ENCODE assay signal across 8 mouse cellular contexts in genomic region chr8:124066325-124067058, GRCm38 (mm10). TPM values are rescaled to one million over a fixed set of nuclear protein-coding genes. Genes with fewer than 3 reads are reported as not detected.
DNase-seq lines count a peak whose midpoint lies in the region; ATAC-seq and TF ChIP-seq lines count a peak whose summit lies in the region.

No protein-coding gene starts in this region.

- 0 out of 2 replicates have a peak, but pooled peaks cover 4% of the 10 kb centered on the region for H3K4me1 ChIP-seq in kidney, embryonic 16.5 days (ENCODE audit: insufficient read depth, low read length)
- H3K4me1 ChIP-seq in heart, embryonic 13.5 days, result peaks cover 32% of the 10 kb centered on the region
- no peaks in the 10 kb centered on the region for H3K4me1 ChIP-seq in lung, postnatal 0 days (ENCODE audit: insufficient read depth, low read depth, low read length)
- no peaks in the 10 kb centered on the region for H3K4me1 ChIP-seq in liver, embryonic 12.5 days

- TF ChIP-seq EP300 in lung, postnatal 0 days (IDR thresholded peaks at IDR 0.05), result no peak

- TF ChIP-seq CTCF in lung, postnatal 0 days (IDR thresholded peaks at IDR 0.05), result peak; percentile 37; the same call in 1 of the 2 replicates

- H3K36me3 ChIP-seq in kidney, embryonic 16.5 days (ENCODE audit: insufficient read depth, low read length), result no peaks in the 10 kb centered on the region
- H3K36me3 ChIP-seq in heart, embryonic 13.5 days, result no peaks in the 10 kb centered on the region
- H3K36me3 ChIP-seq in lung, postnatal 0 days (ENCODE audit: insufficient read depth, low read length), result no peaks in the 10 kb centered on the region
- H3K36me3 ChIP-seq in liver, embryonic 12.5 days, result no peaks in the 10 kb centered on the region

- no peaks in the 10 kb centered on the region for H3K27me3 ChIP-seq in kidney, embryonic 16.5 days (ENCODE audit: insufficient read depth, low read length)
- peaks cover 9% of the 10 kb centered on the region for H3K27me3 ChIP-seq in heart, embryonic 13.5 days (replicated peaks)
- H3K27me3 ChIP-seq in lung, postnatal 0 days (replicated peaks; ENCODE audit: insufficient read depth, low read length), result no peaks in the 10 kb centered on the region
- 0 out of 2 replicates have a peak, but pooled peaks cover 5% of the 10 kb centered on the region for H3K27me3 ChIP-seq in liver, embryonic 12.5 days (replicated peaks)

- H3K4me2 ChIP-seq in kidney, embryonic 16.5 days (replicated peaks; ENCODE audit: low read depth, low read length), result no peak overlapping the region
- no peak overlapping the region for H3K4me2 ChIP-seq in heart, embryonic 13.5 days
- no peak overlapping the region for H3K4me2 ChIP-seq in lung, postnatal 0 days (replicated peaks; ENCODE audit: low read depth, low read length)
- no peak overlapping the region for H3K4me2 ChIP-seq in liver, embryonic 12.5 days

- no peak overlapping the region for H3K4me3 ChIP-seq in kidney, embryonic 16.5 days (ENCODE audit: low read length)
- H3K4me3 ChIP-seq in heart, embryonic 13.5 days, result no peak overlapping the region
- H3K4me3 ChIP-seq in lung, postnatal 0 days (ENCODE audit: low read depth, low read length), result no peak overlapping the region
- no peak overlapping the region for H3K4me3 ChIP-seq in liver, embryonic 12.5 days

- no peak overlapping the region for H3K9ac ChIP-seq in kidney, embryonic 16.5 days (replicated peaks; ENCODE audit: low read length)
- no peak overlapping the region for H3K9ac ChIP-seq in heart, embryonic 13.5 days
- H3K9ac ChIP-seq in lung, postnatal 0 days (replicated peaks; ENCODE audit: low read depth), result no peak overlapping the region
- H3K9ac ChIP-seq in liver, embryonic 12.5 days, result no peak overlapping the region

- 47% methylated on average over 4 of the region's 4 CpGs for WGBS in kidney, embryonic 16.5 days
- WGBS in heart, embryonic 13.5 days, result 45% methylated on average over 4 of the region's 4 CpGs
- 37% methylated on average over 4 of the region's 4 CpGs for WGBS in lung, postnatal 0 days
- 44% methylated on average over 4 of the region's 4 CpGs for WGBS in liver, embryonic 12.5 days (ENCODE audit: insufficient replicate concordance)

- no peak for DNase-seq in kidney, adult 11 months
- DNase-seq in lung, postnatal 0 days (ENCODE audit: low spot score), result peak; percentile 63
- DNase-seq in thymus, postnatal 4 days, result peak; percentile 56
- DNase-seq in frontal cortex, postnatal 36 days (ENCODE audit: low spot score in 2 of 2), result no peak
- DNase-seq in cerebellum, adult 11 months, result no peak

- H3K9me3 ChIP-seq in kidney, embryonic 16.5 days (ENCODE audit: low read length), result no peaks in the 10 kb centered on the region
- no peaks in the 10 kb centered on the region for H3K9me3 ChIP-seq in heart, embryonic 13.5 days
- H3K9me3 ChIP-seq in lung, postnatal 0 days (ENCODE audit: low read length), result no peaks in the 10 kb centered on the region
- no peaks in the 10 kb centered on the region for H3K9me3 ChIP-seq in liver, embryonic 12.5 days (replicated peaks)

- peak; percentile 35; the same call in 1 of the 2 replicates for ATAC-seq in kidney, embryonic 16.5 days (ENCODE audit: low FRiP score, low TSS enrichment)
- no peak; the same call in 1 of the 2 replicates for ATAC-seq in heart, embryonic 13.5 days (ENCODE audit: extremely low read depth, insufficient number of reproducible peaks, low FRiP score, low TSS enrichment)
- ATAC-seq in lung, postnatal 0 days, result peak; percentile 80
- ATAC-seq in liver, embryonic 12.5 days, result no peak

- H3K27ac ChIP-seq in kidney, embryonic 16.5 days (ENCODE audit: low read length), result no peak overlapping the region
- H3K27ac ChIP-seq in heart, embryonic 13.5 days (replicated peaks), result peak overlapping the region; percentile 47; the same call in 1 of the 2 replicates
- no peak overlapping the region for H3K27ac ChIP-seq in lung, postnatal 0 days (ENCODE audit: low read length)
- H3K27ac ChIP-seq in liver, embryonic 12.5 days, result no peak overlapping the region

RNA-seq across cellular contexts. Expression of gene Urb2, which starts 45.2 kb away (rescaled TPM):
- 4.7 and 6.3 TPM in 2 replicates for polyA plus RNA-seq in kidney, embryonic 16.5 days (2015; fragmentation: Nextera tagmentation; extraction: Ambion mirVana)
- 2.6 and 3.3 TPM in 2 replicates for polyA plus RNA-seq in heart, embryonic 13.5 days (2015; fragmentation: Nextera tagmentation; extraction: Ambion mirVana)
- 0.88 and 1.1 TPM in 2 replicates for polyA plus RNA-seq in lung, postnatal 0 days (2015; fragmentation: Nextera tagmentation; extraction: Ambion mirVana)
- polyA plus RNA-seq in liver, embryonic 12.5 days (2016; fragmentation: Nextera tagmentation; extraction: Ambion mirVana), result 5.9 and 7.2 TPM in 2 replicates

RNA-seq across cellular contexts. Expression of gene Taf5l, which starts 45.3 kb away (rescaled TPM):
- 38.4 and 41.1 TPM in 2 replicates for polyA plus RNA-seq in kidney, embryonic 16.5 days (2015; fragmentation: Nextera tagmentation; extraction: Ambion mirVana)
- polyA plus RNA-seq in heart, embryonic 13.5 days (2015; fragmentation: Nextera tagmentation; extraction: Ambion mirVana), result 24.9 and 25.7 TPM in 2 replicates
- polyA plus RNA-seq in lung, postnatal 0 days (2015; fragmentation: Nextera tagmentation; extraction: Ambion mirVana), result 17.8 and 18.6 TPM in 2 replicates
- 47.2 and 48.0 TPM in 2 replicates for polyA plus RNA-seq in liver, embryonic 12.5 days (2016; fragmentation: Nextera tagmentation; extraction: Ambion mirVana)

Comparison
In these comparisons a context has a peak if more than half of its experiments do, and no peak if none do; other contexts are left out.
1. ATAC-seq: peak in kidney, embryonic 16.5 days (single experiment) and lung, postnatal 0 days (single experiment); none in heart, embryonic 13.5 days (single experiment) and liver, embryonic 12.5 days (single experiment).
2. DNase-seq: peak in lung, postnatal 0 days (single experiment) and thymus, postnatal 4 days (single experiment); none in kidney, adult 11 months (single experiment), frontal cortex, postnatal 36 days (0 of 2) and cerebellum, adult 11 months (single experiment).